Mouse (Mus musculus) embryonic stem cell, embryonic (primary cell): ENCODE measurements around the gene Olfr891.
"Not testable (repeated sequence)": the region's sequence is repeated elsewhere in the genome, so short reads cannot be mapped to it uniquely, and the experiment has no call there.

Source experiments
- CTCF ChIA-PET, 4 experiments: fragments of 300-600 bp in 2 of 4; fragments of 350-600 bp in 2 of 4; sonication (Branson Sonifier 250); formaldehyde crosslinking; loops; one replicate each; lab custom pipeline; 2022; ENCODE audit warnings: inconsistent platforms in 2 of 4; lab: Charles Lee
- POLR2A ChIA-PET, 4 experiments: fragments of 300-600 bp in 2 of 4; fragments of 350-600 bp in 2 of 4; sonication (Branson Sonifier 250); formaldehyde crosslinking; loops; one replicate each; lab custom pipeline; 2022; ENCODE audit warnings: antibody characterized with exemption in 4 of 4, inconsistent platforms in 1 of 4; lab: Charles Lee

The Olfr891 gene

DNA sequence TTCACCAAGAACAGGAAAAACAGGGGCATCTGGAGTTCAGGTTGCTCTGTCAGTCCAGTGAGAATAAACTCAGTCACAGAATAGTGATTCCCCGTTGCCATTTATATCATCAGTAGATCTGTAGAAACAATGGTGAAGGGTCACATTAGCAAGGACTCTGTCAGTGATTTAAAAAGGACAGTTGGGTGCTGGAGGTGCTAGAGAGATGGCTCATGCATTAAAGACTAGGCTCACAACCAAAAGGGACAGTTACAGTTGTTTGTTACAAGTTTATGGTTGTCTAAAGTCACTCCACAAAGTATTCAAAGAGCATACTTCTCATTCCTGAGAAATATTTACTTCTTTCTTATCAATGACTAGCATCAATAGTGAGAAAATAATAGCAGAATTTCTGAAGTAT, at the start of gene Olfr891:
TSS of gene Olfr891 (minus strand) at position 101 of the 400 bp plus-strand sequence.
- CTCF ChIA-PET, result no interaction called here
- POLR2A ChIA-PET, result no interaction called here

DNA sequence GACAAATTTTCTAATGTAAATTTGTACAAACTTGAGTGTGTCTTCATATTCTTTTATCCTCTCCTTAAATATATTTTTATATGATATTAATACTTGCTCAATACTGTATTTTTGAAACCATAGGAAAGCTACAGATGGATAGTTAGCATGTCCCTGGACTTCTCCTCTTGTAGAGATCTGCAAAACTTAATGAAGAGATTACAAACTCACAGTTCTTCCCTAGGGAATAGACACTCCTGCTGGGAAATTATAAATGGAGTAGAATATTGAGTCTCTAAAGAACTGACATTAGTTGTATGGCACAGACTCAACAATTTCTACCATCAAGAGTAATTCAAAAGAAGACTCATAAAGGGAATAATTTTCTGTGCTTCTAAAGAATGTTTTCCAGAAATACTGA, 37.1 kb upstream of the Olfr891 start, which contains the start of gene Olfr894:
TSS of gene Olfr894 (plus strand) at position 301 of the 400 bp plus-strand sequence.
- CTCF ChIA-PET, result no interaction called here
- POLR2A ChIA-PET, result no interaction called here

GRCm38 (mm10) chr9:38208065-38208464, 27.4 kb upstream of the Olfr891 start, which contains the start of gene Olfr893:
Olfr893 (plus strand) TSS chr9:38208365.
- ChIA-PET POLR2A (no interaction called here), CTCF (no interaction called here)

DNA sequence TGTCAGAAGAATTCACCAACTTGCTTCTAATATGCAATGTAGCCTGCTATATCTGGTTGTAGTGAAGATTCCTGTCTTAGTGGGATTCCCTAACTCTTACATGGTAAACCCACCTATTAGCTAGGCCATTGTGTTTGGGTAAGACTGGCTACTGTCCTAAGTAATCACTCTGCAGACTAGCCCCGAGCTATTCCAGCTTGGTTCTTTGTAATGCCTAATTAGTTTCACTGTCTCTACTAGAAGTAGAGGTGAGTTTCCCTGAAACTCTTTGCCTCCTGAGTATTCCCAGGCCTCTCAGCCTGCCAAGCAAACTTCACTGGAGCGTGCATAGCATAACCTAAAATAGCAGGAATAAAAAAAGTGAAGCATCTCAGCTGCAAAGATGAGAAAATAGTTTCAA, 12.3 kb downstream of the Olfr891 start:
- CTCF ChIA-PET, POLR2A ChIA-PET: not testable (repeated sequence)

- ChIA-PET CTCF (no interaction called here), POLR2A (no interaction called here)
These were observed 38.4 kb downstream of the Olfr891 start, which contains the start of gene Olfr890 for GRCm38 (mm10) chr9:38142217-38142616. Olfr890 (plus strand) TSS chr9:38142517.
